Mouse (Mus musculus): ENCODE results near the gene Olfr589. TPM values are rescaled to one million over a fixed set of nuclear protein-coding genes. Genes with fewer than 3 reads are reported as not detected.
"Not testable (repeated sequence)": the region's sequence is repeated elsewhere in the genome, so short reads cannot be mapped to it uniquely, and the experiment has no call there.

Gene Olfr589
- not detected in 2 replicates for polyA plus RNA-seq (2015; fragmentation: Nextera tagmentation; extraction: Ambion mirVana)

DNA sequence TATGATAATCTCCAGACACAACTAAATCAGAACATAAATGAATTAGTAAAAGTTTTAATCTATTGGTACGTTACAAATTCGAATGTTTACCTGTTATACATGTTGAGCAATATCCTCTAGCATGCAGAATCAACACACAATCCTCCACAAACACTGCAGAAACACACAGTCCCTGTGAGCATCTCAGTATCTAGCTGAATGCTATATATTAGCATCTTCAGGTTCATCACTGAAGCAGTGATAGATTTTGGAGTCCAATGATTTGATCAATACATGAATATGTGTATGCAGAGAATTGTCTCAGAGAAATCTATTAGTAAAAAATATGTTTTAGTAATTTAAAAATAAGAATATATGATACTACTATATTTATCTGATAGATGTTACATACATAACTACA, at the start of gene Olfr589:
TSS of gene Olfr589 (minus strand) at position 101 of the 400 bp plus-strand sequence.
- H3K9ac ChIP-seq: no peak within 1 kb of the TSS
- H3K27ac ChIP-seq: no peak within 1 kb of the TSS
- H3K27me3 ChIP-seq (replicated peaks): no peaks in the 10 kb centered on the region
- no peaks in the 10 kb centered on the region for H3K4me1 ChIP-seq
- no peaks in the 10 kb centered on the region for H3K36me3 ChIP-seq
- no peaks in the 10 kb centered on the region for H3K9me3 ChIP-seq
- no peak within 1 kb of the TSS for H3K4me3 ChIP-seq (replicated peaks)
- H3K4me2 ChIP-seq: no peak within 1 kb of the TSS
- WGBS: 59% methylated on average over 2 of the region's 2 CpGs
- no peak for ATAC-seq (ENCODE audit: insufficient read depth, low FRiP score, low read depth)

GRCm38 (mm10) chr7:103184503-103184902, 28.3 kb upstream of the Olfr589 start, which contains the start of gene Olfr592:
Gene Olfr592 (plus strand): TSS chr7:103184803.
- ATAC-seq (ENCODE audit: insufficient read depth, low FRiP score, low read depth); H3K27me3 ChIP-seq (replicated peaks); H3K36me3 ChIP-seq; H3K4me3 ChIP-seq (replicated peaks); H3K27ac ChIP-seq; H3K4me2 ChIP-seq; H3K4me1 ChIP-seq; H3K9me3 ChIP-seq; H3K9ac ChIP-seq: not testable (repeated sequence)
- WGBS: 78% methylated on average over 1 of the region's 1 CpGs

DNA sequence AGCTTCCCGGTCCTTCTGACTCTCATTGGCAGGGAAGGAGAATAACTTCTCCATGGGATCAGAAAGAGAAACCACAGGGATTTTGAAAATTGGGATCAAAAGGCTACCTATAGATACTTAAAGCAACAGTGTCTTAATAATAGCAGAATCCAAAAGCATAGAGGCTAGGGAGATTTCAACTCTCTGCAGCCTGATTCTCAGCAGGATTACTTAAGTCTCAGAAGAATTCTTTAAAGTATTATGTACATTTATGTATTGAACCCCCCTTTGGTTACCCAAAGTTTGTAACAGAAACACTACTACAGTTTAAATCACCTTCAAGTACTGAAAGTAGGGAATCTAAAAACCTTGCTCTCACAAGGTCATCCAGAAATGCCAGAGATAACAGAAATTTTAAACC, 22.1 kb upstream of the Olfr589 start, which contains the start of gene Olfr591:
TSS of gene Olfr591 (minus strand) at position 101 of the 400 bp plus-strand sequence.
- no peak for ATAC-seq (ENCODE audit: insufficient read depth, low FRiP score, low read depth)
- no peaks in the 10 kb centered on the region for H3K36me3 ChIP-seq
- no peak within 1 kb of the TSS for H3K27ac ChIP-seq
- H3K4me2 ChIP-seq: no peak within 1 kb of the TSS
- H3K4me3 ChIP-seq (replicated peaks): no peak within 1 kb of the TSS
- H3K4me1 ChIP-seq: no peaks in the 10 kb centered on the region
- H3K9me3 ChIP-seq: no peaks in the 10 kb centered on the region
- H3K27me3 ChIP-seq (replicated peaks): no peaks in the 10 kb centered on the region
- 80% methylated on average over 1 of the region's 1 CpGs for WGBS
- no peak within 1 kb of the TSS for H3K9ac ChIP-seq

- WGBS: 72% methylated on average over 5 of the region's 5 CpGs
- Histone ChIP-seq H3K9me3 (no peaks in the 10 kb centered on the region), H3K27ac (no peak overlapping the region), H3K4me2 (no peak overlapping the region), H3K4me3 (replicated peaks) (no peak overlapping the region), H3K9ac (no peak overlapping the region), H3K4me1 (no peaks in the 10 kb centered on the region), H3K27me3 (replicated peaks) (no peaks in the 10 kb centered on the region), H3K36me3 (no peaks in the 10 kb centered on the region)
- no peak for ATAC-seq (ENCODE audit: insufficient read depth, low FRiP score, low read depth)
These were observed 13.5 kb upstream of the Olfr589 start for GRCm38 (mm10) chr7:103169697-103170096.

GRCm38 (mm10) chr7:103140579-103140978, 15.6 kb downstream of the Olfr589 start, which contains the start of gene Olfr588-ps1:
Gene Olfr588-ps1 (plus strand): TSS chr7:103140879.
- Histone ChIP-seq H3K27me3 (replicated peaks) (no peaks in the 10 kb centered on the region), H3K4me3 (replicated peaks) (no peak within 1 kb of the TSS), H3K9ac (no peak within 1 kb of the TSS), H3K36me3 (no peaks in the 10 kb centered on the region), H3K4me2 (no peak within 1 kb of the TSS), H3K27ac (no peak within 1 kb of the TSS), H3K4me1 (no peaks in the 10 kb centered on the region), H3K9me3 (no peaks in the 10 kb centered on the region)
- 78% methylated on average over 1 of the region's 1 CpGs for WGBS
- ATAC-seq (ENCODE audit: insufficient read depth, low FRiP score, low read depth): no peak

- H3K4me2 ChIP-seq: no peak within 1 kb of the TSS
- no peaks in the 10 kb centered on the region for H3K27me3 ChIP-seq (replicated peaks)
- H3K36me3 ChIP-seq: no peaks in the 10 kb centered on the region
- no peak within 1 kb of the TSS for H3K27ac ChIP-seq
- no peaks in the 10 kb centered on the region for H3K9me3 ChIP-seq
- no peaks in the 10 kb centered on the region for H3K4me1 ChIP-seq
- no peak within 1 kb of the TSS for H3K4me3 ChIP-seq (replicated peaks)
- 89% methylated on average over 3 of the region's 3 CpGs for WGBS
- H3K9ac ChIP-seq: no peak within 1 kb of the TSS
- ATAC-seq (ENCODE audit: insufficient read depth, low FRiP score, low read depth): no peak
These were observed 30.6 kb downstream of the Olfr589 start, which contains the start of gene Olfr586 for GRCm38 (mm10) chr7:103125538-103125937. Gene Olfr586 (minus strand): TSS chr7:103125638.

- Histone ChIP-seq H3K4me2 (no peak overlapping the region), H3K4me1 (no peaks in the 10 kb centered on the region), H3K27ac (no peak overlapping the region), H3K9ac (no peak overlapping the region), H3K4me3 (replicated peaks) (no peak overlapping the region), H3K9me3 (no peaks in the 10 kb centered on the region), H3K36me3 (no peaks in the 10 kb centered on the region), H3K27me3 (replicated peaks) (no peaks in the 10 kb centered on the region)
- 42% methylated on average over 3 of the region's 3 CpGs for WGBS
- ATAC-seq (ENCODE audit: insufficient read depth, low FRiP score, low read depth): no peak
These were observed 36.8 kb downstream of the Olfr589 start for GRCm38 (mm10) chr7:103119406-103119805.

Other genes with a start within 250 kb of the Olfr589 start
- not detected in 2 replicates for gene Olfr571, start 238.8 kb downstream of the Olfr589 start, polyA plus RNA-seq (2015; fragmentation: Nextera tagmentation; extraction: Ambion mirVana)
- gene Olfr572, start 231.9 kb downstream of the Olfr589 start, polyA plus RNA-seq (2015; fragmentation: Nextera tagmentation; extraction: Ambion mirVana): not detected in 2 replicates
- not detected in 2 replicates for gene Olfr573-ps1, start 213.8 kb downstream of the Olfr589 start, polyA plus RNA-seq (2015; fragmentation: Nextera tagmentation; extraction: Ambion mirVana)
- not detected in 2 replicates for gene Olfr574, start 207.9 kb downstream of the Olfr589 start, polyA plus RNA-seq (2015; fragmentation: Nextera tagmentation; extraction: Ambion mirVana)
- not detected in 2 replicates for gene Olfr575, start 197.6 kb downstream of the Olfr589 start, polyA plus RNA-seq (2015; fragmentation: Nextera tagmentation; extraction: Ambion mirVana)
- gene Olfr576, start 193.7 kb downstream of the Olfr589 start, polyA plus RNA-seq (2015; fragmentation: Nextera tagmentation; extraction: Ambion mirVana): not detected in 2 replicates
- not detected in 2 replicates for gene Olfr577, start 180.4 kb downstream of the Olfr589 start, polyA plus RNA-seq (2015; fragmentation: Nextera tagmentation; extraction: Ambion mirVana)
- gene Olfr578, start 167.0 kb downstream of the Olfr589 start, polyA plus RNA-seq (2015; fragmentation: Nextera tagmentation; extraction: Ambion mirVana): not detected in 2 replicates
- not detected in 2 replicates for gene Olfr582, start 118.3 kb downstream of the Olfr589 start, polyA plus RNA-seq (2015; fragmentation: Nextera tagmentation; extraction: Ambion mirVana)
- gene Olfr583, start 105.1 kb downstream of the Olfr589 start, polyA plus RNA-seq (2015; fragmentation: Nextera tagmentation; extraction: Ambion mirVana): not detected in 2 replicates
- gene Olfr584, start 74.5 kb downstream of the Olfr589 start, polyA plus RNA-seq (2015; fragmentation: Nextera tagmentation; extraction: Ambion mirVana): not detected in 2 replicates
- gene Olfr585, start 58.6 kb downstream of the Olfr589 start, polyA plus RNA-seq (2015; fragmentation: Nextera tagmentation; extraction: Ambion mirVana): not detected in 2 replicates
- not detected in 2 replicates for gene Olfr586, start 30.7 kb downstream of the Olfr589 start, polyA plus RNA-seq (2015; fragmentation: Nextera tagmentation; extraction: Ambion mirVana)
- not detected in 2 replicates for gene Olfr588-ps1, start 15.5 kb downstream of the Olfr589 start, polyA plus RNA-seq (2015; fragmentation: Nextera tagmentation; extraction: Ambion mirVana)
- gene Olfr591, start 22.0 kb upstream of the Olfr589 start, polyA plus RNA-seq (2015; fragmentation: Nextera tagmentation; extraction: Ambion mirVana): not detected in 2 replicates
- gene Olfr592, start 28.4 kb upstream of the Olfr589 start, polyA plus RNA-seq (2015; fragmentation: Nextera tagmentation; extraction: Ambion mirVana): not detected in 2 replicates
- not detected in 2 replicates for gene Olfr593, start 55.5 kb upstream of the Olfr589 start, polyA plus RNA-seq (2015; fragmentation: Nextera tagmentation; extraction: Ambion mirVana)
- gene Olfr594, start 60.6 kb upstream of the Olfr589 start, polyA plus RNA-seq (2015; fragmentation: Nextera tagmentation; extraction: Ambion mirVana): not detected in 2 replicates
- not detected in 2 replicates for gene Usp17ld, start 96.1 kb upstream of the Olfr589 start, polyA plus RNA-seq (2015; fragmentation: Nextera tagmentation; extraction: Ambion mirVana)
- not detected in 2 replicates for gene Olfr596, start 149.3 kb upstream of the Olfr589 start, polyA plus RNA-seq (2015; fragmentation: Nextera tagmentation; extraction: Ambion mirVana)
- gene Olfr597, start 160.0 kb upstream of the Olfr589 start, polyA plus RNA-seq (2015; fragmentation: Nextera tagmentation; extraction: Ambion mirVana): not detected in 2 replicates
- not detected in 2 replicates for gene Olfr598, start 167.2 kb upstream of the Olfr589 start, polyA plus RNA-seq (2015; fragmentation: Nextera tagmentation; extraction: Ambion mirVana)
- gene Olfr599, start 179.6 kb upstream of the Olfr589 start, polyA plus RNA-seq (2015; fragmentation: Nextera tagmentation; extraction: Ambion mirVana): not detected in 2 replicates
- gene Olfr600, start 193.3 kb upstream of the Olfr589 start, polyA plus RNA-seq (2015; fragmentation: Nextera tagmentation; extraction: Ambion mirVana): not detected in 2 replicates
- not detected in 2 replicates for gene Olfr601, start 206.3 kb upstream of the Olfr589 start, polyA plus RNA-seq (2015; fragmentation: Nextera tagmentation; extraction: Ambion mirVana)
- gene Olfr603, start 229.8 kb upstream of the Olfr589 start, polyA plus RNA-seq (2015; fragmentation: Nextera tagmentation; extraction: Ambion mirVana): not detected in 2 replicates

Measured in stomach, embryonic 15.5 days (tissue).